Mouse (Mus musculus) olfactory bulb, adult 2 months (tissue): Measurements from ENCODE around the gene Clca3a1.

Source experiments
- CTCF ChIP-seq: fragments of 200-500 bp; IDR thresholded peaks from 2 replicates; pipeline ENCODE4 v1.5.1; 2012; ENCODE audit warnings: low read depth, mild to moderate bottlenecking, low read length, moderate library complexity; ENCODE audit not compliant: insufficient read depth
- POLR2A ChIP-seq: fragments of 200-500 bp; IDR thresholded peaks from 2 replicates; pipeline ENCODE4 v1.6.1; 2012; ENCODE audit warnings: mild to moderate bottlenecking, low read depth, low read length, moderate library complexity; ENCODE audit not compliant: insufficient read depth

GRCm38 (mm10) chr3:144697942-144698341 lies 62.8 kb downstream of the Clca3a1 start:
- TF ChIP-seq POLR2A (no peak), CTCF (no peak)
